Mouse (Mus musculus): ENCODE measurements around the gene Nrxn2. TPM values are rescaled to one million over a fixed set of nuclear protein-coding genes. Genes with fewer than 3 reads are reported as not detected.

Gene Nrxn2
- total RNA-seq, 2 experiments from 2014 or later, result 4.3 to 4.8 TPM

DNA sequence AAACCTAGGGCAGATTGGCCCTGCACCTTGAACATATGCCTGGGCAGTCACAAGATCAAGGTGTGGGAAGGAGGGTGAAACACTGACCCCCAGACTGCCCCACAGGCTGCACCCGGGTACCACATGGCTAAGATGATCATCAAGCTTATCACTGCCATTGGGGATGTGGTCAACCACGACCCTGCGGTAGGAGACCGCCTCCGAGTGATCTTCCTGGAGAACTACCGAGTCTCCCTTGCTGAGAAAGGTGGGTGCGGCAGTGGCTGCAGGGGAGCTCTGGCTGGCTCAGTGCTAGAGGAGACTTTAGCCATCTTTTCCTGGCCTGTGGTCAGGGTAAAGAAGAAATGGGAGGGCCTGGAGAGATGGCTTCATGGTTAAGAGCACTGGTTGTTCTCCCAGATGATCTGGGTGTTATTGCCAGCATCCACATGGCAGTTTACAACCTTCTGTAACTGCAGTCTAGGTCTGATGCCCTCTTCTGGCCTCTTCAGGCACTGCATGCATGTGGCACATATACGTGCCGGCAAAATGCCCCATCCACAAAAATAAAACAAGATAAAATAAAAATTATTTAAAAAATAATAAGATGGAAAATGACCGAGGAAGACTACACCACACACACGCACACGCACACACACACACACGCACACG, 25.7 kb upstream of the Nrxn2 start:
- no peak for DNase-seq

DNA sequence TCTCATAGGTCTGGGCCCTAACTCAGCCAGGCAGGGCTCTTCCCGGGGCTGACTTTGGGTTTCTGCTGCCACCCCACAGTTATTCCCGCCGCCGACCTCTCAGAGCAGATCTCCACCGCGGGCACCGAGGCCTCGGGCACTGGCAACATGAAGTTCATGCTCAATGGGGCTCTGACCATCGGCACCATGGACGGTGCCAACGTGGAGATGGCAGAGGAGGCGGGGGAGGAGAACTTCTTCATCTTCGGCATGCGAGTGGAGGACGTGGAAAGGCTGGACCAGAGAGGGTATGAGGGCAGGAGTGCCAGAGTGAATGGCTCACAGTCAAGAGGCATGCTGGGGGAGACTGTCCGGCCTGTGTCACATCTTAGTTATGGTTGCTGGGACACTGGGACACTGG, 24.9 kb upstream of the Nrxn2 start:
- no peak for DNase-seq

DNA sequence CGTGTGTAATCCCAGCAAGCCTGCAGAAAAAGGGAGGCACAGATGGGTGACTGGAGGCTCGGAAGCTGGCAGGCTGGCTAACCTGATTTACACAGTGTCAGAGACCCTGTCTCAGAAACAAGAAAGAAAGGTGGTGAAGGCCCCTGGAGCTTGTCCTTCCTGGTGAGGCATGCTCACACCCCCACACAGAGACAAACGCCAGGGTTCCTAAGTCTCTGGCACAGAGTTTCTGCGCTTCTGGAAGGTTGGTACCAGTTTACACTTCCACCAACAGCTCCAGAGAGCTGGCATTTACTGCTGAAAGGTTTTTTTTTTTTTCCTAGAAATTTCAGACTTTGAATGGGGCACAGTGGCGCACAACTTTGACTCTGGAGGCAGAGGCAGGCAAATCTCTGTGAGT, 22.3 kb upstream of the Nrxn2 start:
- DNase-seq, result no peak

DNA sequence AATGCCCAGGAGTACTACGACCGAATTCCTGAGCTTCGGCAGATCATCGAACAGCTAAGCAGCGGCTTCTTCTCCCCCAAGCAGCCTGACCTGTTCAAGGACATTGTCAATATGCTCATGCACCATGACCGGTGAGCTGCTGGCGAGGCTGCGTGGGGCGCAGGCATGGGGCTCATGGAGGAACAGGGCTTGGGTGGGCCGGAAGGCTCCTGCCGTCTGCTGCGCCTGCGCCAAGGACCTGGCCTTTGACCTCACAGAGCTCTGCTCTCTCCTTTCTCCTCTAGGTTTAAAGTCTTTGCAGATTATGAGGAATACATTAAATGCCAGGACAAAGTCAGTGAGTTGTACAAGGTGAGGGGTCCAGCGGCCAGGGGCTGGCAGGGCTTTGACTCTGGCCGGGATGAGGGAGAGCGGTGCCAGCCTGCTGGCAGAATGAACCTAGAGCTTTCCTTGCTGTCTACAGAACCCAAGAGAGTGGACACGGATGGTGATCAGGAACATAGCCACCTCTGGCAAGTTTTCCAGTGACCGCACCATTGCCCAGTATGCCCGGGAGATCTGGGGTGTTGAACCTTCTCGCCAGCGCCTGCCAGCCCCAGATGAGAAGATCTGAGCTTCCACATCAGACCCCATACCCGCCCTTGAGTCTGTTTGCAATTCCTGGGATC, 20.8 kb upstream of the Nrxn2 start:
- no peak for DNase-seq

DNA sequence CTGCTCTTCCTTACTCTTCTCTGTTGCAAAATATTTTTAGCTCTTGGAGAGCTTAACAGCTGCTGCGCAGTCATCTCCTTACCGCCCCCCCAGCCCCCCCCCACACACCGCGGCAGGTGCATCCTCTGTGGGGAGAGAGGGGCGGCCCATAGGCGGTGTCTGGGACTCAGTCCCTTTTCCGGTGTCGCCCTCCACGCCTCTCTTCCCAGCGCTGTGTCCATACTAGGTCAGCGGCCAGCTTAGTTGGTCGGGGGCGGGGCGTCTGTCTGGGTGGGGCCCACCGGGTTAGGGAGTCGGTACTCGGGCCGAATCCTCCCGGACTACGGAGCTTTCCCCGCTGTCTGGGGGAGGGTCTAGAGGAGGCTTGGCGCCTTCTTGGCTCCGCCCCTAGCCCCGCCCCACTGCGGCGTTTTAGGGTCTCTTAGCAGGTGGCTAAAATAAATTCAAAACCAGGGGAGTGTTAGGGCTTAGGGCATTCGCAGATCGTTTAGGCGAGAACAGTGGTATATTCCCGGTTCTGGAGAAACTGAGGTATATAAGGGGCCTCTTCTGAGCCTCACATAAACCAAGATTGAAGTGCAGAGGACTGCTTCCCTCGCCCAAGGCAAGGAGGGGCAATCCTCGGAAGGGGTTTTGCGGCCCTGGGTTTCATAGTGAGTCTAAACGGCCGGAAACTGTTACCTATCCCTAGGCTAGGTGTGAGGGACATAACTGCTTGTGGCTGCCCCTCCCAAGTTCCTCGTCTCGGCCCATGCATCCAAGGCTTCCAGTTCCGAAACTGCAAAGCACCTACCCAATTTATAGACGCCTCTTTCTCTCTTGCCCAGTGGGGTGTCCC, 19.9 kb upstream of the Nrxn2 start:
- peak; percentile 86 to 92 for DNase-seq

DNA sequence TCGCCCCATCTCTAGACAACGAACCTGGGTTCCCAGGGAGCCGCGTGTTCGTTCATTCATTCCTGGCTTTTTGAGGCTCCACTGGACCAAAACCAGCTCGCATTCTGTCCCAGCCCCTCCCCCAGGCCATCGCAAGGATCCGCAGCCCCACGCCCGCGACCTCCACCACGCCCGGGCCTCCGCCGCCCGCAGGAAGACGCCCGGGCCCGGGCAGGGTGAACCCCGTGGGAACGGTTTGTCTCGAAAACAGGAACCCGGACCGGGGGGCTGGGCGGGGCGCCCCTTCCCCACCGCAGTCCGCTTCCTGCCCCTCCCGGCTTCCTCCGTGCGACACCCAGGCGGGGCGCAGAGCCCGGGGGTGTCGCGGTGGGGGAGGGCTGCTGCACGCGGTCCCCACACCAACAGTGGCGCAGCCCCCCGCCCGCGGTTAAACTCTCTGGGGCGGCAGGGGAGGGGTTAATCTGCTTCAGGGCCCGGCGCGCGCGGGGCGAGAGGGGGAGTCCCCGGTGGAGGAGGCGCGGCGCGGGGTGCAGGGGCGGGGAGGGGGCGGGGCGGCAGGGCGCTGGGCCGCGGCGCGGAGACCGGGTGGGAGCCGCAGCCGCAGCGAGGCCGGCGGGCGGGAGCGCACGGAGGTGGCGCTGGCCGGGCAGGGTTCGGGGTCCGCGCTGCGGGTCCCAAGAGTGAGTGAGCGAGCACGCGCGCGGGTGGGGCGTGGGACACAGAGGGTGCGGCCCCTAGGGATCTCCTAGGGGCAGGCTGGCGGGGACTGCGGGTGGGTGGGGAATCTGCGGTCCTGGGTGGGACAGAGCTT, 19.0 kb upstream of the Nrxn2 start, which contains the start of gene Rasgrp2:
Gene Rasgrp2, plus strand, starts transcription at position 56 of the 811 bp plus-strand sequence.
- peak; percentile 81 to 93 for DNase-seq

DNA sequence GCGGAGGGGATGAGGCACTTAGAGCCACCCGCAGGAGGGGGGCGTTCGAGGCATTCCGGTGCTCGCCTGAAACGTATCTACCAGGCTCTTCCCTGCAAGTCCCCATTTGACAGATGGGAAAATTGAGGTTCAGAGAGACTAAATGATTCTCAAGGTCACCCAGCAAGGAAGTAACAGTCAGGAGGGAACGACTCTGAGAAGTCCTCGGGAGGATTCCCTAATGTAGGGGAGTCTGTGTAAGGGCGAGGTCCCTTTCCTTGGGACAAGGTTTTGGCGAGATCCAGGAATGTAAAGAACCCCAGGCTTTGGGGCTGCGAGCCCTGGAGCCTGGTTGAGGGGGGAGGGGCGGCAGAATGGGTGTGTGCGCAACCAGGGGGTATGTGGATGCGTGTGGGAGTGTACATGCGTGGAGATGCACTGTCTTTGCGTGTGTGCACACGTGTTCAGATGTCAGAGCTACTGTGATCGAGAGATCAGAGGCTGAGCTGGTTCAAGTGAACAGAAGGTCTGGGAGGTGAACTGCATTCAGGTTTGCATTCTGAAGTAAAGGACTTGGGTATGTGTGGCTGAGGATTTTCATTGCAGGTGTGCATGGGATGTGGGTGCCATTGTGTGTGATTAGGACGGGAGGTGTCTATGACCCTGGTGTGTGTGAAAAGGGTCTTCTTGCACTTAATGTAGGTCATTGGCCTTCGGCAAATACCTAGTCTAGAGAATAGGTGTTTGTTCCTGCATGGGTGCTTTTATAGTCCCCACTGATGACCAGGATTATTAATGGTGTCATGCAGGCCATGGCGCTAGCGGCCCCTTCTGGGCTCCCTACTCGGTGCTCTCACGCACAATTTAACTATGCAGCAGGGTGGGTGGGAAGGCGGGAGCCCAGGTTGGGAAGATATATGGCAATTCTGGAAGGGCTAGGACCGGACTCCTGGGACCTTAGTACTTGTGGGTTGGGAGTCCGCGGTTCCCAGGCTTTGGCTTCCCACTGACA, 18.1 kb upstream of the Nrxn2 start:
- DNase-seq, result peak; percentile 48 to 57

DNA sequence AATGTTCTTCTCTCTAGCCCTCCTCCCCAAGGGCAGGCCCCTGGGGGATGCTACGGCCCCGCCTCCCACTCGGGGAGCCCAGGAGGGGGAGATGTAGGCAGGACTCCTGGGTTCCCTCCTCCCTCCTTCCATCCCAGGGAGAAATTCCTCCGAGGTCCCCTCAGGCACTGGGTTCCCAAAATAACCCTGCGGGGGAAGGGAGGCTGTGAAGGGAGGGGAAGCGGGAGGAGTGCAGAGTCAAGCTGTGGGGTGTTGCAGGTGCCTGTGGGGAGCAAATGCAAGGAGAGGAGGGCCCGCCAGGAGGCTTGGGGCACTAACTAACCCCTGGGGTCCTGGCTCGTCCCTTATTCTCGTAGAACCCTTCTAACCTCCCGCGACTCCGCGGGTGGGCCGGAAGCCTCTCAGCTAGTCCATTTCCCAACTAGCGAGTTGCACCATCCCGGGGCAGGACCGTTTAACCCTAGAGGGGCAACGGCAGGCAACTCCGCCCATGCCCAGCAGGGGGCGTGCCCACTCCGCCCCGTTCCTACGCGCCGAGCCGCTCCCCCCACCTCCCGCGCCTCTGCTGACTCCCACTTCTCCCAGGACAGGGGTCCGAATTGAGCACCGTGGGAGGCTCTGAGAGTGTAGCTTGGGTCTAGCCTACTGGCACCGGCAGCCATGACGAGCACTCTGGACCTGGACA, 17.3 kb upstream of the Nrxn2 start:
- peak; percentile 90 for DNase-seq

DNA sequence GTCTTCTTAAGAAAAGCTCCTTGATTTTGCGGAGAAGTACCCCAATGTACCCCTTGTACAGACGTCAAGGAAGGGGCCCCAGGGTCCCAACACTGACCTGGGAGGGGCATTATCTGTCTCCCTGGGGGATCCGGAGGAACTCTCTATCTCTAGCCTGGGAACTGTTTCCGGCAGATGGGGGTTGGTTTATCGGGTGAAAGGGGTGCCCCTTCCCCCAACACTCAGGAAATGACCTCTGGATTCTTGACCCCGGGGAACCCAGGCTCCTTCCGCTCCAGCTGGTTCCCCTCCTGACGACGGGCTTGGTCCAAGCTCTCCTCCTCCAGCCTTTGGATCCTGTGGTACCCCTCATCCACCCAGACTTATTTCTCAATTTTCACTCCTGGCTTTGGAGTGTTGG, 16.6 kb upstream of the Nrxn2 start:
- peak; percentile 69 to 82 for DNase-seq

DNA sequence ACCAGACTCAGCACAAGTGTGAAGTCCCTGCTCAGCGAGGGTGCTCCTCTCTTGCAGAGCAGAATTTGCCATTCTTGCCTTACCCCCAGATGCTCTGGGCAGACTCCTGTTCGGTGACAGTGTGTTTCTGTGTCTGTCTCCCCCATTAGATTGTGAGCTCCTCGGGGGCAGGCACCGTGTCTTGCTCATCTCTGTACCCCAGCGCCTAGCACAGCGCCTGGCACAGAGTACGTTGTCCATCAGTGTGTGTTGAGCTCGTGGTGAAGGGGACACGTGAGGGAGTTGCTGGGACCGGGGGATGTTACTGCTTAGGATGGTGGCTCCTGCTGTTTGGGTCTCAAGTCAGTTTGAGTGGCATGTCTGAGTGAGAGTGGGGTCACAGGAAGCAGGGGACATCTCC, 14.7 kb upstream of the Nrxn2 start:
- no peak for DNase-seq

DNA sequence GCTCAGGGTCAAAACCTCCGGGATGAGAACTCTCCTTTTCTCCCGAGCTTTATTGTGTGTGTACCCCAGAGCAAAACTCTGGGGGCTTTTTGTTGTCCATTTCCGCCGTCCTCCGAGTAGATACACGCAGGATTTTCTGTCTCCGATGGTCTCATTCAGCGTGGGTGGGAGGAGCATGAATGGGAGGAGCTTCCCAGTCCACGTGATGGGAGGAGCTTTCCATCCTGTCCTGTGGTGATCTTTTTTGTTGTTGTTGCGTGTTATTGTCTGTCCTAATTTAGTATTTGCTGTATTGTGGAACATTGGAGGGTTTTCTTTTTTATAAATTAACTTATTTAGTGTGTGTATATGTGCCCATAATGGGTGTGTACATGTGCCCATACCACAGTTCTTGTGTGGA, 13.1 kb upstream of the Nrxn2 start:
- no peak for DNase-seq

DNA sequence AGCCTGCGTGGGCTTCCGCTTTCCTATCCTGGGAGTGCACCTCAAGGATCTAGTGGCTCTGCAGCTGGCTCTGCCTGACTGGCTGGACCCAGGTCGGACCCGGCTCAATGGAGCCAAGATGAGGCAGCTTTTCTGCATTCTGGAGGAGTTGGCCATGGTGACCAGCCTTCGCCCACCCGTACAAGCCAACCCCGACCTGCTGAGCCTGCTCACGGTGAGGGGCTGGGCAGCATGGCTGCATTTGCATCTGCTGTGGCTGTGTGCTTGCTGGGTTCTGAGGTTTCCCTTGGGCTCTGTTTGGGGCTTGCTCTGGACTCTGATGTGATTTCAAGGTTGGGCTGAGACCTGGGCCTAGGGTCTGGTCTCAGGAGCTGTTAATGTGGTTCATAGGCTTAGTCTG, 11.4 kb upstream of the Nrxn2 start:
- DNase-seq, result no peak

DNA sequence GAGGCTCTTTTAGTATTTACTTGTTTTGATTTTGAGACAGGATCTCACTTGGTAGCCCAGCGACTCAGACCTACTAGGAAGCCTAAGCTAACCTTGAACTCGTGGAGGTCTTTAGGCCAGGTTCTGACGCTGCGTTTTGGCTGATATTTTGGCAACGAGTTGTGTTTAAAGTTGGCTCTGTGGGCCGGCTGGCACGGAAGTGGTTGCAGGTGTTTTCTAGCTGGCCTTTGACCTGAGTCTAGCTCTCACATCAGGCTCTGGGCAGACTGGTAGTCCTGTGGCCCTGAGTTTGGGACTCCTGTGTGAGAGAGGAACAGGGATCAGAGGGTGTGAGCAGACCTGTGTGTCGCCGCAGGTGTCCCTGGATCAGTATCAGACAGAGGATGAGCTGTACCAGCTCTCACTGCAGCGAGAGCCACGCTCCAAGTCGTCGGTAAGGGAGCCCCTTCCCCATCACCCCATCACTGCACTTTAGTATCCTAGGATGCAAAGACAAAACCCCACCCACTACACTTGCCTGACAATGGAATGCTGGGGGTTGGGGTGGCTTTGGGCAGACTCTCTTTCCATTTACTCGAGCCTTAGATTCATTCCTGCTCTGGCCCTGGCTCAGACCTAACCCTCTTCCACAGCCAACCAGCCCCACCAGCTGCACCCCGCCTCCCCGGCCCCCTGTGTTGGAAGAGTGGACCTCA, 10.6 kb upstream of the Nrxn2 start:
- DNase-seq, result no peak

DNA sequence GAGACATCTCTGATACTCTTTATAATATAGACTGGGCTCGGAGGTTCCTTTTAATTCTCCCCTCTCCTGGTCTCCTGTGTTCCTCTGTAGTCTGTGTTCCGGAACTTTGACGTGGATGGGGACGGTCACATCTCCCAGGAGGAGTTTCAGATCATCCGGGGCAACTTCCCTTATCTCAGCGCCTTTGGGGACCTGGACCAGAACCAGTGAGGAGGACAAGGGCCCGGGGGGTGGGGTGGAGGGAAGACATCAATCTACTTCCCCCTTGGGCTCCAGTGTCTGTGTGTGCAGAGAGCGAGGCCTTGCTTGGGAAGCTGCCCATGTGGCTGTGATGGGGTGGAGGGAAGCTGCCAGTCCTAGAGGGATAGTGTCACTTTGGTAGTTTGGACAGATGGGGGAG, 9.8 kb upstream of the Nrxn2 start:
- DNase-seq, result peak in 1 of 2 experiments; percentile 63

DNA sequence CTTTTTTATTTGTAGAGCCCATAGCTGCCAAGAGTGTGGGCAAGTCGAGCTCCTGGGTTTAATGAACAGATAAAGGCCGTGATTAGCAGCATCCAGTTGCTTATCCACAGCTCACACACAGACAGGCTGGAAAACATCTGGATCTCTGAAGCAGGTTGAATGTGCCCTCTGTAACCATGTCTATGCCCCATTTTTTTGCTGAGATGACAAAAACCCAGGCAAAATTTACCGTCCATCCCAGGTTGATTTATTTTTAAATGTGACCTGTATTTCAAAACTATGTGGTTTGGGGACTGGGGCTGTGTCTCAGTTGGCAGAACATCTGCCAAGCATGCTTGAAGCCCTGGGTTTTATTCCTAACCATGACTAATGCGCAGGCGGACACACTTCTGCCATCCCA, 9.4 kb upstream of the Nrxn2 start:
- DNase-seq, result no peak

DNA sequence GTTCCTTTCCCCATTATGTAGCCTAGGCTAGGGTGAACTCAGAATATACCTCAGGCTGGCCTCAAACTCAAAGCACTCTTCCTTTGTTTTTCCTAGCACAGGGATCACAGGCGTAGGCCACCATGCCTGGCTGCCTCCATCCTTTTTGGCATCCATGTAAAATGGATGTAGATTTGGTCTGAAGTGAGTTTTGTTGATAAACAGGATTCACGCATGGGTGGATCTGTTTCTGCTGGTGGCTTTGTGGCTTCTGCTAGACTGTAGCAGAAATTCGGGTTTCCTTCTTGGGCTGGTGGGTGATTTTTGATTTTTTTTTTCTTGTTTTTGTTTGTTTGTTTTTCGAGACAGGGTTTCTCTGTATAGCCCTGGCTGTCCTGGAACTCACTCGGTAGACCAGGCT, 8.6 kb upstream of the Nrxn2 start:
- no peak for DNase-seq

DNA sequence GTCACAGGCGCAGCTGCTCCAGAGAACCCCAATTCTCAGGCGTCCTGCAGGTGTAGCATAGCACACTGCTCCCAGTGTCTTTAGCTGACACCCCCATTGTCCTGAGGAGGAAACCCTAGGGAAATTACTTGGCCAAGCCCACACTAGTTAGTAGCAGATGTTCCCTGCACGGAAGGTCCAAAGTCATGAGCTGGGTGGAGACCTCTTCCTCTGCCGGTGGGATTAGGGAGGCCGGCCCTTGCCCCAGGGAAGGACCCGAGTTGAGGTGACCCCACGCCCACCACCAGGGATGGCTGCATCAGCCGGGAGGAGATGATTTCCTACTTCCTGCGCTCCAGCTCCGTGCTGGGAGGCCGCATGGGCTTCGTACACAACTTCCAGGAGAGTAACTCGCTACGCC, 5.7 kb upstream of the Nrxn2 start:
- DNase-seq, result peak in 1 of 2 experiments; percentile 62

DNA sequence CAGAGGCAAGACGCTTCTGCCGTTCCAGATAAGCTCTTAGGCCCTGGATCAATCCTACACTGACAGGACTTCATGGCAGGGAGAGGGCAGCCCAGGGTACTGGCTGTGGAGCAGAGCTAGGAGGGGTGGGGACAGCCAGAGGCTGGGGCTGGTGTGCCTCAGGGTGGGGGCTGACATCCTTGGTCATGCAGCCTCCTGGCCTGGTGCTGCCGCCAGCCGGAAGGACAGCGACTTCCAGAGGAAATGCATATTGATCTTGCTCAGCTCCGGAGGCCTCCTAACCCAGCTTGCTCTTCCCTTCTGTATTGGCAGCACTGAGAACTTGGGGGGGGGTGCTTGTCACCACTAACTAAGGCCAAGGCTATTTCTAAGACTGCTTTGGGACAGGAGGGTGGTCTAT, 3.1 kb upstream of the Nrxn2 start:
- DNase-seq, result no peak

DNA sequence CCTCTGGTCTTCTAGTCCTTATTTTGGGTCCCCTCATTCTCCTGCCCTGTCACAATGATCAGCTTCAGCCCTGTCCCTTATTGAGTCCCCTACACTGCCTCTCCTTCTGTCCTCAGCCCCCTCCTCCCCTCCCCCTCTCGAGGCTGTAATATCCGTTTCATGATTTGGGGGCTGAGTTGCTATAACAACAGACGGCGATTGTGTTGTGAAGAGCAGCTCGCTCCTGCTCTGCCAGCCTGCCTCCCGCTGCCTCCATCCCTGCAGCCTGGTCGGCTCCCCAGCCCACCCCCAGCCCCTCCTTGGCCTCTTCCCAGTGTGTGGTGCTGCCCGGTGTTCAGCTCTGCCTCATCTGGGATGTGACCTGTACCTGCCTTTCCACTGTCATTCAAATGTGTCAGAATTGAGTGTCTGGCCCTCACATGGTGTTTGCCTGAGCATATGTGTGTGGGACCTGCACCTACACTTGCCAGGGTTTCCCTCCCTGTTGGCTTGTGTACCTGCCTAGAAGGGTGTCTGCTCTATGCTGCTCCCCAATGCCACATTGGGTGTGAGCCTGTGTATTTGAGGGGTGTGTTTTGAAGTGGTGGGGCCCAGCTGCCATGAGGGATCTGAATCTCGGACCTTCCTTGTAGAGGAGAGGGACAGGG, 2.3 kb upstream of the Nrxn2 start:
- DNase-seq, result no peak
